ENCODE assay signal across 19 mouse cellular contexts in genomic region chr16:13154352-13154751, GRCm38 (mm10).
"Had no signal": no experiment of that assay in that cellular context is flagged by ENCODE, and none has a peak within 500 bp of the region (broad histone marks: within the 10 kb centered on the region; RNA-seq: fewer than 3 reads in every experiment).

No protein-coding gene starts in this region.

- H3K4me2 ChIP-seq: liver, embryonic 15.5 days; lung, embryonic 14.5 days; midbrain, embryonic 11.5 days; midbrain, embryonic 13.5 days; midbrain, embryonic 15.5 days; neural tube, embryonic 13.5 days; neural tube, embryonic 15.5 days had no signal

- H3K4me3 ChIP-seq: liver, embryonic 15.5 days; midbrain, embryonic 13.5 days; midbrain, embryonic 15.5 days; myocyte; neural tube, embryonic 13.5 days; neural tube, embryonic 15.5 days had no signal

- H3K27me3 ChIP-seq: midbrain, embryonic 13.5 days; midbrain, embryonic 15.5 days; neural tube, embryonic 13.5 days; neural tube, embryonic 15.5 days had no signal

- H3K9me3 ChIP-seq: liver, embryonic 15.5 days; midbrain, embryonic 13.5 days; midbrain, embryonic 15.5 days; neural tube, embryonic 13.5 days; neural tube, embryonic 15.5 days had no signal

- H3K9ac ChIP-seq: liver, embryonic 15.5 days; lung, embryonic 14.5 days; midbrain, embryonic 13.5 days; midbrain, embryonic 15.5 days; neural tube, embryonic 13.5 days; neural tube, embryonic 15.5 days had no signal

- ATAC-seq: midbrain, embryonic 13.5 days; midbrain, embryonic 15.5 days had no signal

- H3K4me1 ChIP-seq: liver, embryonic 15.5 days had no signal

- DNase-seq: lung, adult 18-20 months; lung, embryonic 14.5 days; lung, postnatal 10 days; lung, postnatal 4 days; retina, postnatal 1 day; right cerebral cortex, adult 18-20 months; right cerebral cortex, postnatal 25 days; right cerebral cortex, postnatal 4 days; spleen, adult 18-20 months; thymus, adult 2 months; thymus, postnatal 25 days; thymus, postnatal 4 days had no signal

- H3K27ac ChIP-seq: liver, embryonic 15.5 days; midbrain, embryonic 13.5 days; midbrain, embryonic 15.5 days; neural tube, embryonic 13.5 days; neural tube, embryonic 15.5 days had no signal
